7 mouse cellular contexts compared by ENCODE assay signal in the genomic region with DNA sequence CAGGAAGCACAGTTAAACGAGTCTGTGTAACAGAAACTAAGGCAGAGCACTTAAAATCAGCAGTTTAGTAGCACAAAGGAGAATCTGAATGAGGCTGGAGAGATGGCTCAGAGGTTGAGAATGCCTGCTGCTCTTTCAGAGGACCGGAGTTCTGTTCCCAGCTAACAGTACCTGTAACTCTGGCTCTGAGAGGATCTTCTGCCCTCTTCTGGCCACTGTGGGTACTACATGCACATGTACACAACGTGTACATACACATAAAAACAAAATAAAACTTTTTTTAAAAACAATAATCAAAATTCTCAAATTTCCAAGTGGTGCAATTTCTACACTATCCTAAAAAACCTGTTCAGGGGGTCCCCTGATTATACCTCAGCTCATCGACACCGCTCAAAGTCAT.
DNase-seq lines count a peak whose midpoint lies in the region; ATAC-seq and TF ChIP-seq lines count a peak whose summit lies in the region.

No protein-coding gene starts in this region.

- DNase-seq in kidney, adult 18-20 months = peak; percentile 31
- DNase-seq in B cell, adult 2 months = peak; percentile 51 to 54
- peak; percentile 78 for DNase-seq in MEL (ENCODE audit: low read depth, low spot score)
- DNase-seq in liver, embryonic 14.5 days (ENCODE audit: low read depth in 3 of 3, low spot score in 3 of 3) = no peak

- H3K27me3 ChIP-seq in kidney, embryonic 15.5 days = no peaks in the 10 kb centered on the region
- peaks cover 0 to 9% of the 10 kb centered on the region in 2 experiments; a peak in 2 of 4 replicates for H3K27me3 ChIP-seq in MEL (ENCODE audit: control insufficient read depth in 1 of 2, insufficient read depth in 2 of 2, low read length in 2 of 2)
- H3K27me3 ChIP-seq in liver, embryonic 14.5 days (ENCODE audit: control insufficient read depth, insufficient read depth, low read length) = no peaks in the 10 kb centered on the region

- no peak overlapping the region for H3K4me3 ChIP-seq in kidney, embryonic 15.5 days (replicated peaks)
- H3K4me3 ChIP-seq in MEL (ENCODE audit: control insufficient read depth in 1 of 2, insufficient read depth in 1 of 2, low read depth in 2 of 2, low read length in 2 of 2) = no peak overlapping the region
- no peak overlapping the region for H3K4me3 ChIP-seq in liver, embryonic 14.5 days (ENCODE audit: insufficient read depth in 1 of 2, low read depth in 2 of 2, low read length in 2 of 2)

- H3K27ac ChIP-seq in kidney, embryonic 15.5 days = no peak overlapping the region
- H3K27ac ChIP-seq in MEL (ENCODE audit: control insufficient read depth, low read depth, low read length) = no peak overlapping the region
- H3K27ac ChIP-seq in liver, embryonic 14.5 days = no peak overlapping the region

- H3K9ac ChIP-seq in kidney, embryonic 15.5 days = no peak overlapping the region
- H3K9ac ChIP-seq in MEL (ENCODE audit: control insufficient read depth, low read depth, low read length, poor library complexity, severe bottlenecking) = no peak overlapping the region
- H3K9ac ChIP-seq in liver, embryonic 14.5 days (replicated peaks) = no peak overlapping the region

- peak; percentile 76 to 93 (median 83) for TF ChIP-seq CTCF in MEL (IDR thresholded peaks at IDR 0.05 in 2 of 3, conservative IDR thresholded peaks at IDR 0.05 in 1 of 3; ENCODE audit: control insufficient read depth in 1 of 3, insufficient read depth in 1 of 3, low read depth in 2 of 3, low read length in 3 of 3, poor library complexity in 1 of 3, severe bottlenecking in 1 of 3)
- TF ChIP-seq CTCF in liver, embryonic 14.5 days (IDR thresholded peaks at IDR 0.05; ENCODE audit: low read depth) = peak; percentile 67

- H3K9me3 ChIP-seq in kidney, embryonic 15.5 days (replicated peaks) = no peaks in the 10 kb centered on the region; the same call in 1 of the 2 replicates
- no peaks in the 10 kb centered on the region for H3K9me3 ChIP-seq in MEL (replicated peaks; ENCODE audit: insufficient read depth, low read length)
- H3K9me3 ChIP-seq in liver, embryonic 14.5 days (ENCODE audit: control insufficient read depth, low read length) = no peaks in the 10 kb centered on the region

- H3K79me2 ChIP-seq in MEL (ENCODE audit: control insufficient read depth, insufficient read depth, low read length, poor library complexity) = no peaks in the 10 kb centered on the region

- no peaks in the 10 kb centered on the region for H3K36me3 ChIP-seq in kidney, embryonic 15.5 days
- H3K36me3 ChIP-seq in MEL (ENCODE audit: control insufficient read depth in 1 of 2, insufficient read depth in 2 of 2, low read length in 2 of 2) = no peaks in the 10 kb centered on the region
- H3K36me3 ChIP-seq in liver, embryonic 14.5 days (replicated peaks; ENCODE audit: control insufficient read depth, insufficient read depth, low read depth) = no peaks in the 10 kb centered on the region

- H3K4me1 ChIP-seq in kidney, embryonic 15.5 days = no peaks in the 10 kb centered on the region
- H3K4me1 ChIP-seq in MEL (ENCODE audit: control insufficient read depth in 1 of 2, insufficient read depth in 2 of 2, low read length in 2 of 2) = no peaks in the 10 kb centered on the region
- no peaks in the 10 kb centered on the region for H3K4me1 ChIP-seq in liver, embryonic 14.5 days (replicated peaks; ENCODE audit: control insufficient read depth in 2 of 2, insufficient read depth in 2 of 2, low read length in 1 of 2)

- 83% methylated on average over 5 of the region's 5 CpGs for WGBS in kidney, embryonic 15.5 days
- 81% methylated on average over 5 of the region's 5 CpGs for WGBS in liver, embryonic 14.5 days (ENCODE audit: insufficient replicate concordance)

- no peak for TF ChIP-seq POLR2A in MEL (IDR thresholded peaks at IDR 0.05; ENCODE audit: control insufficient read depth in 1 of 2, insufficient read depth in 1 of 2, low read depth in 1 of 2, low read length in 2 of 2, poor library complexity in 1 of 2)

- peak; percentile 86 for TF ChIP-seq RAD21 in MEL (IDR thresholded peaks at IDR 0.05; ENCODE audit: low read depth, low read length)

- no peak for ATAC-seq in kidney, embryonic 15.5 days (replicated peaks; ENCODE audit: low FRiP score)
- no peak for ATAC-seq in liver, embryonic 14.5 days (ENCODE audit: insufficient read depth)
- no peak for ATAC-seq in cerebellum, adult (ENCODE audit: insufficient number of reproducible peaks, low FRiP score, low TSS enrichment)
- no peak for ATAC-seq in granulocyte monocyte progenitor cell, adult 5-6 weeks (replicated peaks; ENCODE audit: poor library complexity, severe bottlenecking)

- no peak overlapping the region for H3K4me2 ChIP-seq in kidney, embryonic 15.5 days
- H3K4me2 ChIP-seq in liver, embryonic 14.5 days (ENCODE audit: low read depth) = no peak overlapping the region

- no peak for TF ChIP-seq EP300 in MEL (IDR thresholded peaks at IDR 0.05; ENCODE audit: low read depth in 1 of 2, low read length in 2 of 2)
- no peak for TF ChIP-seq EP300 in liver, embryonic 14.5 days (IDR thresholded peaks at IDR 0.05; ENCODE audit: low read depth)

TF ChIP-seq in MEL, 35 proteins besides CTCF, POLR2A, EP300 and RAD21:
- TF ChIP-seq SMC3 (IDR thresholded peaks at IDR 0.05; ENCODE audit: low read depth, low read length) (peak; percentile 88), MYC (IDR thresholded peaks at IDR 0.05; ENCODE audit: low read depth, low read length) (peak; percentile 35; the same call in 1 of the 2 replicates), ELF1 (IDR thresholded peaks at IDR 0.05; ENCODE audit: low read depth, low read length) (no peak), ZC3H11A (IDR thresholded peaks at IDR 0.05; ENCODE audit: low read depth, low read length) (peak; percentile 73)

Comparison
In these comparisons a context has a peak if more than half of its experiments do, and no peak if none do; other contexts are left out.
1. DNase-seq: peak in kidney, adult 18-20 months (single experiment), B cell, adult 2 months (2 of 2) and MEL (single experiment); none in liver, embryonic 14.5 days (0 of 3).